Mouse (Mus musculus): Measurements from ENCODE around the gene Rcc1l. TPM values are rescaled to one million over a fixed set of nuclear protein-coding genes. Genes with fewer than 3 reads are reported as not detected.
A peak's percentile ranks its signal among the peaks of the same experiment; 100 is the strongest.

The Rcc1l gene
- total RNA-seq, 2 experiments from 2014 or later: 14.8 to 17.5 TPM

- DNase-seq (ENCODE audit: low spot score in 2 of 2): no peak
Observed at GRCm38 (mm10) chr5:134118798-134119407, 57.7 kb downstream of the Rcc1l start.

GRCm38 (mm10) chr5:134115639-134116259 is 60.8 kb downstream of the Rcc1l start:
- no peak for DNase-seq (ENCODE audit: low spot score in 2 of 2)

- DNase-seq (ENCODE audit: low spot score in 2 of 2): no peak
Observed at GRCm38 (mm10) chr5:134114981-134115380, 61.6 kb downstream of the Rcc1l start.

- no peak for DNase-seq (ENCODE audit: low spot score in 2 of 2)
Observed at GRCm38 (mm10) chr5:134105829-134106228, 70.7 kb downstream of the Rcc1l start.

GRCm38 (mm10) chr5:134102720-134103119 is 73.9 kb downstream of the Rcc1l start:
- DNase-seq (ENCODE audit: low spot score in 2 of 2): no peak

GRCm38 (mm10) chr5:134101883-134102282 is 74.7 kb downstream of the Rcc1l start:
- no peak for DNase-seq (ENCODE audit: low spot score in 2 of 2)

- DNase-seq (ENCODE audit: low spot score in 2 of 2): no peak
Observed at GRCm38 (mm10) chr5:134101322-134101721, 75.3 kb downstream of the Rcc1l start.

GRCm38 (mm10) chr5:134100232-134100771 is 76.3 kb downstream of the Rcc1l start:
- DNase-seq (ENCODE audit: low spot score in 2 of 2): peak; percentile 27 to 46

- DNase-seq (ENCODE audit: low spot score in 2 of 2): peak; percentile 96 to 98
Observed at GRCm38 (mm10) chr5:134099496-134100211, 76.9 kb downstream of the Rcc1l start, which contains the start of gene Castor2. Castor2 (plus strand) TSS chr5:134099711.

GRCm38 (mm10) chr5:134098976-134099375 is 77.6 kb downstream of the Rcc1l start:
- peak in 1 of 2 experiments; percentile 67 for DNase-seq (ENCODE audit: low spot score in 2 of 2)

GRCm38 (mm10) chr5:134098341-134098902 is 78.2 kb downstream of the Rcc1l start:
- peak in 1 of 2 experiments; percentile 12 for DNase-seq (ENCODE audit: low spot score in 2 of 2)

Other genes with a start within 250 kb of the Rcc1l start
- gene Castor2, start 77.1 kb downstream of the Rcc1l start, total RNA-seq (2021): 10 to 100 TPM; 58.5 to 59.7 TPM
- 10 to 100 TPM; 13.1 to 17.9 TPM for gene Gtf2ird2, start 7.2 kb upstream of the Rcc1l start, total RNA-seq (2021)
- gene Ncf1, start 52.9 kb upstream of the Rcc1l start, total RNA-seq (2021): 1 to 10 TPM; 8.2 to 9.1 TPM
- gene Gtf2i, start 138.0 kb upstream of the Rcc1l start, total RNA-seq (2021): 100 to 1,000 TPM; 228 TPM

All from layer of hippocampus, postnatal 14 days (tissue).